Mouse (Mus musculus) cerebellum, adult 9-11 months (tissue): ENCODE measurements around the gene H2-M5.

Source experiments
- DNase-seq: peaks from one replicate; pipeline ENCODE4 v3.0.0; 2022

Gene H2-M5

DNA sequence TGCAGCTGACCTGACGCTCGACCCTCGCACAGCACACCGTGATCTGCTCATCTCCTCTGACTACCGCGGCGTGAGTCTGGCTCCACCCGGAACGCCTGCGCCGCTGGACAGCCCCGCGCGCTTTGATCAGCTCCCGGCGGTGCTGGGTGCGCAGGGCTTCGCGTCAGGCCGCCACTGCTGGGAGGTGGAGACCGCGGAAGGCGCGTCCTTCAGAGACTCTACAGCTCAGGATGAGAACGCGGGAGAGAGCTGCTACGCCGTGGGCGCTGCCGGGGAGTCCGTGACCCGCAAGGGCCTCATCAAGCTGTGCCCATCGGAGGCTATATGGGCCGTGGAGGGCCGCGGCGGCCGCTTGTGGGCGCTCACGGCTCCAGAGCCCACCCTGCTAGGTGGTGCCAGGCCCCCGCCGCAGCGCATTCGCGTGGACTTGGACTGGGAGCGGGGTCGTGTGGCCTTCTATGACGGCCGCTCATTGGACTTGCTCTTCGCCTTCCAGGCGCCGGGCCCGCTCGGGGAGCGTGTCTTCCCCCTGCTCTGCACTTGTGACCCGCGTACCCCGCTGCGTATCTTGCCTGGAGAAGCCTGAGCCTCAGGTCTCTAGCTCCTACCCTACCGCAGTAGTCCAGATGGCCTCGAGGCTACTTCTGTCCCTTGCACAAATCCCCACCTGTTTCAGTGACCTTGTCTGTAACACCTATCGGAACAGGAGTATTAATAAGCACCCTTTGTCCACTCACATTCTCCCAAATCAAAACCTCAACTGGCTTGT is 42.1 kb downstream of the H2-M5 start:
- DNase-seq: peak; percentile 72

DNA sequence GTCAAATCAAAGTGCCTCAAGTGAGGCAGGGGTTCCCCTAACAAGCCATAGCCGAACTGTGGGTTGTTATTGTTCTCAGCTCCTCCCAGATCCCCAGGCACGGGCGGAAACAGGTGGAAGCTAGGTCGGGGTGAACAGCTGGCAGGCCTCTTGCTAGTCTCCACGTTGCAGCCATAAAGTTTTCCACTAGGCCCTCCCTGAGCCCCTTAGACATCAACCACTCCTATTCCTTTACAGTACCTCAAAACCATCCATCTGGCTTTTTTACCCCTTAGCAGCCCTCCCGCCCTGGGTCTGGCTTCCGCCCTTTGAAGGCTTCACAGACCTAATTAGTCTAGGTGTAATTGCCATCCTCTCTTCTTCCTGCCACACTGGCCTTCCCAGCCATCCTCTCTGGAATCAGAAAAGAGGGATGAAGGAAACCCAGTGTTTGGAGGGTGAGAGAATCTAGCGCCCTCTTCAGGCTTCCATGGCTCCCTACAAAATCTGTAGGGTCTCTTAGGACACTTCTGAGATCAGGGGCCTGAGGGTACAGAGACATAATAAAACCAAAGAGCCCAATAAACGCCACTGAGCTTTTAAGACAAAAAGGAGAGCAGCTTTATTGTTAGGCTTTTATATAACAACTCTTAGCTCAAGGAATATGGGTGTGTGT is 45.1 kb downstream of the H2-M5 start:
- peak; percentile 63 for DNase-seq

DNA sequence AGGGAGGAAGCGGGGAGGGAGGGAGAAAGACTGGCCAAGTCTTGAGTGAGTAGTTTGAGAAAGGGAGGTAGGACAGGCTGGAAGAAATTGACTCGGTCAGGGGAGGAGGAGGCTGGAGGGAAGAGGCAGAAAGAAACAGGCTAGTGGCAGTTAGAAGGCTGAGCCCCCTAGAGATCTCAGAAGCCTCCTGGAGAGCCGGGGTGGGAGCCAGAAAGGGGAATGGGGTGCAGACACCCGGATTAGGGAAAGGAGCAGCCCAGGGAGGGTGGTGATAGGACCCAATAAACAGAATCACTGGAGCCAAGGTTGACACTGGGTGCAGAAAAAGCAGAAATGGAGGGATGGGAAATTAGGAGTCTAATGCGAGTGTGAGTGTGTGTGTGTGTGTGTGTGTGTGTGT is 45.6 kb downstream of the H2-M5 start:
- DNase-seq: peak; percentile 52

- DNase-seq: no peak
Observed at GRCm38 (mm10) chr17:36942791-36943471, 46.4 kb downstream of the H2-M5 start, which contains the start of gene Rnf39. TSS of gene Rnf39 (plus strand) at chr17:36942918.

DNA sequence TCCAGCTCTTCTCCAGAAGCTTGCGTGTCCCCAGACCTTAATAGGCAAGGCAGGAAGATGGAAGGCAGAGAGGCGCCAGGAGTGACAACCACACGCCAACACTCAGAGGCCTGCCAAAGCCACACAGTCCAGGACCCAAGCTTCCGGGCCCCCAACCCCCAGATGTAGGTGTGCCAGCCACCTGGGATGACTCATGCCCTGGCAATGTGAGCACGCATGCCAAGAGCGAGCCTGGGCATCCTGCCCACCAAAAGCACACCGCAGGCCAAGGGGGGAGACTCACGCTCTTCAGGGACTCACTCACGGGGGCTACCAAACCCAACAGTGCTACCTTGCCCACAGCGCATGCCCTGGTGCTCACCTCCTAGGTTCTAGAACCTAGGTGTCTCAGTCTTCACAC is 46.9 kb downstream of the H2-M5 start:
- DNase-seq: peak; percentile 89

DNA sequence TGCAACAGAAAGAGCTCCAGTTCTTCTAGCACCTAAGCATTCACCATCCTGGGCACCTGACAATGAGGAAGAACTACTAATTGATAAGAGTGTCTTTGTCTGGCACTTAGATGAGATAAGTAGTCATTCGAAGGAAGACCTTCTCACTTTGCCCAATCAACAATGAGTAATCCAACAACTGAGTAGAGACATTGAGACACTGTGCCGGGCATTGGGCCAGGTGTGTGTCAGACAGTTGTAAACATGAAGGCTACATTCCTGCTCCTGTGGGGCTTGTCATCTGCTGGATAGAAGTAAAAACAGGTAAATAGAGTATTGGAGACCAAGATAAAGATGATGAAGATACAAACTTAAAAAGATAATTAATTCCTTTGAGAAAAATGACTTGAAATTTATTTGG is 51.3 kb downstream of the H2-M5 start:
- DNase-seq: no peak
